Mouse (Mus musculus) T-helper 17 cell (primary cell): ENCODE measurements around the gene Rarg.

Source experiments
- in situ Hi-C, 2 experiments: fragments of 300-600 bp; cut with MboI, MseI; formaldehyde crosslinking; loops; 1 replicate in 1 of 2; 2 replicates in 1 of 2; pipeline ENCODE4 v1.15.1; 2025; ENCODE audit warnings: high pct_unique_total_duplicates in 2 of 2

Gene Rarg

GRCm38 (mm10) chr15:102257202-102258075, at the start of gene Rarg:
Gene Rarg (minus strand): TSS chr15:102257517.
- in situ Hi-C loops: no loop called here

GRCm38 (mm10) chr15:102302542-102302941, 45.2 kb upstream of the Rarg start:
- in situ Hi-C loops: loop anchor here in 1 of 2 experiments (5.0 kb wide), 1 partner anchor 35 kb away; no protein-coding TSS in a partner anchor

DNA sequence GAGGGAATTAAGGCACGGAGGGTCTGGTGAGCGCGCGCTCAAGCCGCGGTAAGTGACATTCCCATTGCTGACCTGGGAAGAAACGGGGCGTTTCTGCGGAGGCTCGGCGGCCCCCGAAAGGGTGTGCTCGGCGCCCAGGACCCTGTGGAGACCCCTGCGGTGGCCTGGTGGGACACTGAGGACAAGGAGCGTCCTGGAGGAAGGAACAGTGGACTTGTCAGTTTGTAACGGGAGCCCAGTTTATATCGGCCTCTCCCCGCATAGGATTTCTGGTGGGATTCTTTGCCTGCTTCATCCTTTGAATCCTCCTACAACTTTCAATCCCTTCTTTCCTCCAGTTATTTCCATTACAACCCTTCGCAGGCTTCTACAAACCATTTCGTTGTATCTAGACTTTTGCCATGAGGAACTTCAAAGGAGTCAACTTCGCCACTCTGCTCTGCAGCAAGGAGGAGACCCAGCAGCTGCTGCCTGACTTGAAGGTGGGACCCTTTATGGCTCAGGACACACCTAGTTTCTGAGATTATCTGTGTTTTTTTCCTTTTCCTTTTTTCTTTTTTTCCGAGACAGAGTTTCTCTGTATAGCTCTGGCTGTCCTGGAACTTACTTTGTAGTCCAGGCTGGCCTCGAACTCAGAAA, 39.2 kb upstream of the Rarg start:
- in situ Hi-C loops: no loop called here

DNA sequence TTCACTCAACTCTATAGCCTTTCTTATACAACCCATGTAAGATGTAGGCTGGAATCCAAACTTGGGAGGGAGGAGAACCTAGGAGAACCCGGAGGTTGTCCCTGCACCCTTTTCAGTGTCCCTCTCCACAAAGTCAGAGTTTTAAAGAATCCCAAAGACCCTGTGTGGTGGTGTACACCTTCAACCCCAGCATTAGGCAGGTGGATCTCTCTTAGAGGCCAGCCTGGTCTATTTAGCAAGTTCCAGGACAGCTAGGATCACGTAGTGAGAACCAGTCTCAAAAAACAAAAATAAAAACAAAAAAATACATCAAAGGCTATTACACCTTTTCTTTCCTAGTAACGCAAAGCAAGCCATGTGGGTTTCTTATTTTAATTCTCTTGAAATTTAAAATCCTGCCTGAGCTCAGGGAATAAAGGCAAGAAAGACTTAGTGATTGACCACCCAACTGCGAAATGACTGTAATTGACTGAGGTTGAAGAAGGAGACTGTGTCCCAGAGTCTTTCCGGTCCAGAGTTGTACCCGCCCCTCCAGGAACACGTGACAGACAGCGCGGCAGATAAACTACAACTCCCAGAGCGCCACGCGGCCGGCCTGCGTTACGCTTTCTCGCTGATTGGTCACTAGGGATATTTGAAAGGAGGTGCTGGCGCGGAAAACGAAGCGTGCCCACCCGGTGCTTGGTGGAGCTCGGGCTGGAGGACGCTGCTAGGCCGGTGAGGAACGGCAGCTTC, 38.5 kb upstream of the Rarg start, which contains the start of gene Espl1:
TSS of gene Espl1 (plus strand) at position 634 of the 735 bp plus-strand sequence.
- in situ Hi-C loops: no loop called here

GRCm38 (mm10) chr15:102287395-102287794, 30.1 kb upstream of the Rarg start:
- in situ Hi-C loops: no loop called here

- in situ Hi-C loops: no loop called here
Measured at GRCm38 (mm10) chr15:102283648-102284047, 26.3 kb upstream of the Rarg start.

- in situ Hi-C loops: no loop called here
Measured at GRCm38 (mm10) chr15:102282463-102283292, 25.4 kb upstream of the Rarg start.

- in situ Hi-C loops: no loop called here
Measured at GRCm38 (mm10) chr15:102280623-102281022, 23.3 kb upstream of the Rarg start.

DNA sequence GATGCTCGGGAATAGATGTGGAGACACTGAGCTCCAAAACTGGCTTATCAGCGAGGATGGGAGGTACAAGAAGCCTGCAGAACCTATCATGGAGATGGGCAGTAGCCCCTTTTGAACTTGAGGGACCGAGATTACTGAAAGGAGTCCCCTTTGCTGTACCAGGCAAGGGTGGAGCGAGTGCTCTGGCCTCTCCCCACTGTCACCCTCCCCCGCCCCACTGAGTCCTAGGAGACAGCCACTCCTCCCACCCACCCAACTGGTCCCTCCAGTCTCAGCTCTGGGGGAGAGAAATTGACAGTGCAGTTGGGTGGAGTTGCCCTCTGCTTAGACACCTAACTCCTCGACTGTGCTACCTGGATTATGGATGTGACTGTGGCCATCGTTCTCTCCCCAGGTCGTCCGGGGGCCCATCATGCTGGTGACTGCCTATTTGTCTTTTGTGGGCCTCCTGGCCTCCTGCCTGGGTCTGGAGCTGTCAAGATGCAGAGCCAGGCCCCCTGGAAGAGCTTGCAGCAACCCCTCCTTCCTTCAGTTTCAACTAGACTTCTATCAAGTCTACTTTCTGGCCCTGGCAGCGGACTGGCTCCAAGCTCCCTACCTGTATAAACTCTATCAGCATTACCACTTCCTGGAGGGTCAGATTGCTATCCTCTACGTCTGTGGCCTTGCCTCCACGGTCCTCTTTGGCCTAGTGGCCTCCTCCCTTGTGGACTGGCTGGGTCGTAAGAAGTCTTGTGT, 22.6 kb upstream of the Rarg start:
- in situ Hi-C loops: no loop called here

DNA sequence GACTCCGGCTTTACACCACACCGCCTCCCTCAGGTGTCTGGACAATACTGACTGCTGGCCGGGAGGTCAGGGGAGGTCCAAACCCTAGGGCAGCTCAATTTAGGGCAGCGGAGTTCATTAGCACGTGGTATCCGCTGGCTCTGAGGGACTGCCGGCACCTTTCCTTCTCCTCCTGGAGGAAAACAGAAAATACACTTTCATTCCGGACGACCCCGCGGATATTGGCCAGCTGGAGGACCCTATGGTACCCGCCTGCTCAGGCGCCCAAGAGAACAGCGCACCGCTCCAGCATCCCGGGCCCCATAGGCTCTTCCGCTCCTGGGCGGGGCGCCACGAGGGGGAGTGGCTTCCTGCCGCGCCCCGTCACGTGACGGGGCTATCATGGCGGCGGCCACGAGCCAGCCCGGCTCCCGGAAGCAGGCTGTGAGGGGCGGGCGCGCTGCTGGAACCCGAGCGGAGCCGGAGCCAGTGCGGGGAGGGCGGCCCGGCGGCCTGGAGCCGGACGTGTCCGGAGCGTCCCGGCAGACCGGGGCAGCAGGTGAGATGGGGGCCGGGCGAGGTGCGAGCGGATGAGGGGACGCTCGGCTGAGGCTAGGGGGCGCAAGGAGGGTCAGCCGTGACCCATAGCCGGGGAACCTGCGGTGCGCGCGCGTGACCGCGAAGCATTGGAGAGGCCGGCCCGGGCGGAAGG, 21.9 kb upstream of the Rarg start, which contains the start of gene Mfsd5:
TSS of gene Mfsd5 (plus strand) at position 363 of the 691 bp plus-strand sequence.
- in situ Hi-C loops: no loop called here

GRCm38 (mm10) chr15:102278726-102279091, 21.4 kb upstream of the Rarg start:
- in situ Hi-C loops: no loop called here

DNA sequence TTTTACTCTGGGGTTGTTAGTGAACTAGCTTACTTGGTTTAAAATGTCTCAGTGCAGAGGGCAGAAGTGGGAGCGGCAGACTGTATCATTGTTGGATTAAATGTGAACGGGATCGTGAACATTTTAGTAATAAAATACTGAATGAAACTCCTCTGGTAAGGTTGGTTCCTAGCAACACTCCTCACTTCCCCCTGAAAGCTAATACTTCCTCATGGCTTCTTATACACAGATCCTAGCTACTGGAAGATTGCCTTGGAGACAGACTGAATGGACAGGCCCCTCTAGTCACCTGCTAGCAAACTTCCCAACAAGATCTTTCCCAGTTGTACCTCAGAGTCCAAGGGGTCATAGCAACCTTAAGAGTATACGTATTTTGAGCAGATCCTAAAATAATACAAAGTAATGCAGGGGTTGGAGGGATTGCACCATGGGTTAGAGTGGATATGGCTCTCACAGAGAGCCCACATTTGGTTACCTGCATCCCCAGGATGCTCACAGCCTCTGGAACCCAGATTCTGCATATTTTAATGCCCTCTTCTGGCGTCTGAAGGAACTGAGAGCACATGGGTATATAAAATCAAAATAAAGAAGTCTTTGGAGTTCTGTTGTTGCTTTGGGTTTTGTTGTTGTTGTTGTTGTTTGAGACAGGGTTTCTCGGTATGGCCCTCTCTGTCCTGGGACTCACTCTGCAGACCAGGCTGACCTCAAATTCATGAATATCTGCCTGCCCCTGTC, 16.8 kb upstream of the Rarg start:
- in situ Hi-C loops: no loop called here

- in situ Hi-C loops: no loop called here
Measured at GRCm38 (mm10) chr15:102271441-102271840, 14.1 kb upstream of the Rarg start.

- in situ Hi-C loops: no loop called here
Measured at GRCm38 (mm10) chr15:102270274-102270960, 13.1 kb upstream of the Rarg start, which contains the start of gene Gm9918. Gene Gm9918 (plus strand): TSS chr15:102270563.

GRCm38 (mm10) chr15:102265548-102265947, 8.2 kb upstream of the Rarg start:
- in situ Hi-C loops: no loop called here

DNA sequence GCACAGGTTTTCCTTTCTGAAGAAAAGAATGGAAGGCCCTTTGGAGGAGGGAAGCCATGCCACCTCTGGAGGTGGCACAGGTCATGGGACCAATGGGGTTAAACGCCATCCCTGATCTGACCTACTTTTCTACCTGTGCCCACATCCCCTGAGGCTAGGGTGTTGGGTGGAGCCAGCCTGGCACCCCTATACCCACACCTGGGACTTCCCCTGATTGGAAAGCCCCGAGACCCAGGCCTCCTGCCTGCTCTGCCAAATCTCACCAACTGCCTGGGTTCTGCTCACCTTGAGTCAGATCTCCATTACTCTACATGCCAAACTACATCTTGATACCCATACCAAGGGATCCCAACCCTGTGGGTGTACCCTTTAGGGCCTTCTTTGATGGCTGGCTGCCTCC, 5.7 kb upstream of the Rarg start:
- in situ Hi-C loops: no loop called here

DNA sequence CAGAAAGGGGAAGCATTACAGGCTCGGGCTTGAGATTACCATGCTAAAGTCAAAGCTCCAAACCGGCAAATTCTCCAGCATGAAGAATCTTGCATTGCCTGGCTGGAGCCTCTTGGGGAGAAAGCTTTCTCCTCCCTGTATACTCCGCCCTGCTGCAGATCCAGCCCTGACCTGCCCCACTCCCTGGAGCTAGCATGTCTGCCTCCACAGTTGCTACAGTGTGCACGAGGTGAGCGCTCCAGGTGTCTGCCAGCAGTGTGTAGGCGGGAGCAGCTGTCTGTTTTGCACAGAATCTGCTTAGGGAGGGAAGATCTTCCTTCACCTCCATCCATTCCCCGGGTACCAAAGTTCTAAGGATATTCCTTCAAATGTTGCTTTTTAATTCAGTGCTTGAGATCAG, 5.3 kb upstream of the Rarg start:
- in situ Hi-C loops: no loop called here

- in situ Hi-C loops: no loop called here
Measured at GRCm38 (mm10) chr15:102258581-102259253, 1.4 kb upstream of the Rarg start.
